8 mouse cellular contexts compared by ENCODE assay signal in the genomic region with DNA sequence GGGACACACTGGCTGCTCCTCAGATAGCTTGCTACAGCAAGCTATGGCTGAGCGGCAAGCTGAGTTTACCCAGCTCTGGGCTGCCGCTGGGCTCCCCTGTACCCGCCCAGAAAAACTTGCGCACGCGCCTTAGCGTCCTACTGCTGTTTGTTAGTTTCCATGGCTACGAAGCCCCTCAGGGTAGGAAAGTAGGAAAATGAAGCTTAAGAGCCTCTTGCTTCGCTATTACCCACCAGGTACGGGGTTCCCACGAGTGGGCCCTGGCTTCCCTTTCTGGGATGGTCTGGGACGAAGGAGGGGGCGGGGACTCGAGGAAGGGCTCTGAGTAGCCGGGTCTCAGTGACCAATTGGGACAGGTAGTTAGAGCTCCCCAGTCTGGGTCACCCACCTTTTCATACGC. TPM values are rescaled to one million over a fixed set of nuclear protein-coding genes. Genes with fewer than 3 reads are reported as not detected.
DNase-seq lines count a peak whose midpoint lies in the region; ATAC-seq and TF ChIP-seq lines count a peak whose summit lies in the region.

A gene (plus strand): TSS at position 150 of the 400 bp plus-strand sequence.

- H3K4me1 ChIP-seq in erythroblast, embryonic 14.5 days (ENCODE audit: control insufficient read depth), result no peaks in the 10 kb centered on the region
- no peaks in the 10 kb centered on the region for H3K4me1 ChIP-seq in intestine, postnatal 0 days (replicated peaks; ENCODE audit: control insufficient read depth, insufficient read depth, low read length)
- no peaks in the 10 kb centered on the region for H3K4me1 ChIP-seq in limb, embryonic 11.5 days (ENCODE audit: control insufficient read depth, insufficient read depth, low read length)
- H3K4me1 ChIP-seq in midbrain, embryonic 14.5 days (ENCODE audit: control insufficient read depth, insufficient read depth, low read length), result no peaks in the 10 kb centered on the region
- no peaks in the 10 kb centered on the region for H3K4me1 ChIP-seq in stomach, embryonic 16.5 days (ENCODE audit: control insufficient read depth, insufficient read depth, low read length)

- H3K27ac ChIP-seq in intestine, postnatal 0 days (ENCODE audit: low read depth, low read length), result no peak within 1 kb of the TSS
- no peak within 1 kb of the TSS for H3K27ac ChIP-seq in limb, embryonic 11.5 days (replicated peaks; ENCODE audit: low read depth, low read length)
- H3K27ac ChIP-seq in midbrain, embryonic 14.5 days (replicated peaks; ENCODE audit: low read depth, low read length), result no peak within 1 kb of the TSS
- H3K27ac ChIP-seq in stomach, embryonic 16.5 days (ENCODE audit: low read length), result no peak within 1 kb of the TSS

- H3K27me3 ChIP-seq in erythroblast, embryonic 14.5 days (ENCODE audit: control insufficient read depth), result no peaks in the 10 kb centered on the region
- no peaks in the 10 kb centered on the region for H3K27me3 ChIP-seq in intestine, postnatal 0 days (replicated peaks; ENCODE audit: control insufficient read depth, insufficient read depth, low read length)
- no peaks in the 10 kb centered on the region for H3K27me3 ChIP-seq in limb, embryonic 11.5 days (ENCODE audit: control insufficient read depth, insufficient read depth, low read length)
- H3K27me3 ChIP-seq in midbrain, embryonic 14.5 days (ENCODE audit: control insufficient read depth, insufficient read depth, low read length), result no peaks in the 10 kb centered on the region
- no peaks in the 10 kb centered on the region for H3K27me3 ChIP-seq in stomach, embryonic 16.5 days (ENCODE audit: control insufficient read depth, insufficient read depth, low read length)

- H3K36me3 ChIP-seq in erythroblast, embryonic 14.5 days (ENCODE audit: control insufficient read depth), result no peaks in the 10 kb centered on the region
- no peaks in the 10 kb centered on the region for H3K36me3 ChIP-seq in intestine, postnatal 0 days (ENCODE audit: control insufficient read depth, insufficient read depth)
- H3K36me3 ChIP-seq in limb, embryonic 11.5 days (ENCODE audit: control insufficient read depth, insufficient read depth, low read length), result no peaks in the 10 kb centered on the region
- H3K36me3 ChIP-seq in midbrain, embryonic 14.5 days (ENCODE audit: control insufficient read depth, insufficient read depth, low read length), result no peaks in the 10 kb centered on the region
- H3K36me3 ChIP-seq in stomach, embryonic 16.5 days (ENCODE audit: control insufficient read depth, insufficient read depth, low read length), result no peaks in the 10 kb centered on the region

- peak within 1 kb of the TSS; percentile 91 for H3K4me2 ChIP-seq in intestine, postnatal 0 days (replicated peaks; ENCODE audit: low read depth)
- peak within 1 kb of the TSS; percentile 40 for H3K4me2 ChIP-seq in limb, embryonic 11.5 days (ENCODE audit: low read depth, severe bottlenecking)
- peak within 1 kb of the TSS; percentile 68 for H3K4me2 ChIP-seq in midbrain, embryonic 14.5 days (ENCODE audit: low read length)
- peak within 1 kb of the TSS; percentile 54 for H3K4me2 ChIP-seq in stomach, embryonic 16.5 days (ENCODE audit: low read depth, low read length)

- H3K9me3 ChIP-seq in erythroblast, embryonic 14.5 days (ENCODE audit: control insufficient read depth, low read length), result no peaks in the 10 kb centered on the region
- H3K9me3 ChIP-seq in intestine, postnatal 0 days (ENCODE audit: control insufficient read depth), result no peaks in the 10 kb centered on the region
- no peaks in the 10 kb centered on the region for H3K9me3 ChIP-seq in limb, embryonic 11.5 days (ENCODE audit: control insufficient read depth, low read length)
- no peaks in the 10 kb centered on the region for H3K9me3 ChIP-seq in midbrain, embryonic 14.5 days (ENCODE audit: control insufficient read depth, low read length)
- no peaks in the 10 kb centered on the region for H3K9me3 ChIP-seq in stomach, embryonic 16.5 days (replicated peaks; ENCODE audit: control insufficient read depth, low read length)

- 0 out of 2 replicates have a peak within 1 kb of the TSS, but pooled peaks have one; percentile 53 for H3K9ac ChIP-seq in intestine, postnatal 0 days (ENCODE audit: low read depth, low read length)
- H3K9ac ChIP-seq in limb, embryonic 11.5 days (ENCODE audit: low read length), result peak within 1 kb of the TSS; percentile 44; the same call in 1 of the 2 replicates
- no peak within 1 kb of the TSS for H3K9ac ChIP-seq in midbrain, embryonic 14.5 days (replicated peaks; ENCODE audit: low read length)
- H3K9ac ChIP-seq in stomach, embryonic 16.5 days (ENCODE audit: low read length), result peak within 1 kb of the TSS; percentile 73

- TF ChIP-seq CTCF in intestine, postnatal 0 days (IDR thresholded peaks at IDR 0.05; ENCODE audit: low read depth), result no peak

- WGBS in intestine, postnatal 0 days, result under 1% methylated on average over 16 of the region's 16 CpGs
- 2% methylated on average over 16 of the region's 16 CpGs for WGBS in limb, embryonic 11.5 days
- WGBS in midbrain, embryonic 14.5 days, result 0% methylated on average over 16 of the region's 16 CpGs
- WGBS in stomach, embryonic 16.5 days, result 2% methylated on average over 16 of the region's 16 CpGs

- DNase-seq in embryo, embryonic 10 days (ENCODE audit: low spot score), result peak; percentile 92
- DNase-seq in heart, adult 18-20 months, result peak; percentile 27 to 52
- DNase-seq in limb, embryonic 11.5 days (ENCODE audit: low spot score), result peak; percentile 91
- peak; percentile 97 for DNase-seq in midbrain, embryonic 14.5 days

- no peak for ATAC-seq in erythroblast, adult 5-6 weeks (replicated peaks; ENCODE audit: low FRiP score, poor library complexity, severe bottlenecking)
- ATAC-seq in intestine, postnatal 0 days, result peak; percentile 64; the same call in 1 of the 2 replicates
- ATAC-seq in limb, embryonic 11.5 days (ENCODE audit: insufficient number of reproducible peaks, low FRiP score, low TSS enrichment, low read depth), result peak; percentile 93
- ATAC-seq in midbrain, embryonic 14.5 days (ENCODE audit: low FRiP score, low TSS enrichment), result peak; percentile 94
- peak; percentile 83 for ATAC-seq in stomach, embryonic 16.5 days (ENCODE audit: insufficient read depth, low FRiP score)

- peak within 1 kb of the TSS; percentile 36 for H3K4me3 ChIP-seq in erythroblast, embryonic 14.5 days (replicated peaks)
- peak within 1 kb of the TSS; percentile 69 for H3K4me3 ChIP-seq in intestine, postnatal 0 days (ENCODE audit: low read depth, low read length)
- peak within 1 kb of the TSS; percentile 38 for H3K4me3 ChIP-seq in limb, embryonic 11.5 days (ENCODE audit: low read depth, low read length)
- H3K4me3 ChIP-seq in midbrain, embryonic 14.5 days (replicated peaks; ENCODE audit: low read depth, low read length), result peak within 1 kb of the TSS; percentile 42
- H3K4me3 ChIP-seq in stomach, embryonic 16.5 days (replicated peaks; ENCODE audit: low read length), result peak within 1 kb of the TSS; percentile 61

RNA-seq across cellular contexts. Expression of the gene that starts here (rescaled TPM):
- polyA plus RNA-seq in erythroblast, embryonic 14.5 days (2012), result not detected in 2 replicates
- total RNA-seq in erythroblast, adult 5-6 weeks (2015; ENCODE audit: low replicate concordance), result not detected in 2 replicates
- total RNA-seq in erythroblast, adult 5-6 weeks (2017; ENCODE audit: low replicate concordance), result not detected in 2 replicates
- not detected for total RNA-seq in heart, adult 18-20 months (2021)
- not detected in 2 replicates for polyA plus RNA-seq in intestine, postnatal 0 days (2015; fragmentation: Nextera tagmentation; extraction: Ambion mirVana)
- polyA plus RNA-seq in limb, embryonic 11.5 days (2014; fragmentation: Nextera tagmentation; extraction: Ambion mirVana), result 0.11 TPM in 1 of 2 replicates, not detected in the other
- polyA plus RNA-seq in midbrain, embryonic 14.5 days (2014; fragmentation: Nextera tagmentation; extraction: Ambion mirVana), result 0.80 and 1.00 TPM in 2 replicates
- 0.22 TPM in 1 of 2 replicates, not detected in the other for polyA plus RNA-seq in stomach, embryonic 16.5 days (2015; fragmentation: Nextera tagmentation; extraction: Ambion mirVana)

Comparison
In these comparisons a context has a peak if more than half of its experiments do, and no peak if none do; other contexts are left out.
1. Peak in DNase-seq in heart, adult 18-20 months; RNA of the gene not detected or under 1 TPM.
2. Peak in ATAC-seq, H3K4me3 ChIP-seq, H3K9ac ChIP-seq and H3K4me2 ChIP-seq in intestine, postnatal 0 days; RNA of the gene not detected or under 1 TPM.
3. Peak in DNase-seq, ATAC-seq, H3K4me3 ChIP-seq, H3K9ac ChIP-seq and H3K4me2 ChIP-seq in limb, embryonic 11.5 days; RNA of the gene not detected or under 1 TPM.
4. Peak in DNase-seq, ATAC-seq, H3K4me3 ChIP-seq and H3K4me2 ChIP-seq in midbrain, embryonic 14.5 days; RNA of the gene not detected or under 1 TPM.
5. Peak in ATAC-seq, H3K4me3 ChIP-seq, H3K9ac ChIP-seq and H3K4me2 ChIP-seq in stomach, embryonic 16.5 days; RNA of the gene not detected or under 1 TPM.
6. DNase-seq: peak in every context shown above with its lines; median percentile 97 in midbrain, embryonic 14.5 days; 92 in embryo, embryonic 10 days; 91 in limb, embryonic 11.5 days; 40 in heart, adult 18-20 months.
7. H3K4me2 ChIP-seq: peak in every context shown above with its lines; median percentile 91 in intestine, postnatal 0 days; 68 in midbrain, embryonic 14.5 days; 54 in stomach, embryonic 16.5 days; 40 in limb, embryonic 11.5 days.